Comparison of ENCODE assay signal across 22 mouse cellular contexts in genomic region chr3:75834827-75835226, GRCm38 (mm10).
"Had no signal": no experiment of that assay in that cellular context is flagged by ENCODE, and none has a peak within 500 bp of the region (broad histone marks: within the 10 kb centered on the region; RNA-seq: fewer than 3 reads in every experiment).

No protein-coding gene starts in this region.

- H3K4me1 ChIP-seq: kidney, embryonic 15.5 days; limb, embryonic 10.5 days; limb, embryonic 13.5 days; liver, embryonic 12.5 days; liver, embryonic 15.5 days; midbrain, embryonic 12.5 days; midbrain, embryonic 15.5 days; neural tube, embryonic 12.5 days; neural tube, embryonic 15.5 days had no signal

- H3K9ac ChIP-seq: kidney, embryonic 15.5 days; limb, embryonic 13.5 days; liver, embryonic 12.5 days; liver, embryonic 15.5 days; midbrain, embryonic 12.5 days; midbrain, embryonic 15.5 days; neural tube, embryonic 12.5 days; neural tube, embryonic 15.5 days had no signal

- DNase-seq: kidney, adult 8-10 months; kidney, postnatal 10 days; layer of hippocampus, postnatal 36 days; liver; lung, adult 2 months; retina, postnatal 1 day; right cerebral cortex, postnatal 25 days; spleen, adult 18-20 months; thymus, adult 18-20 months; thymus, postnatal 14 days; thymus, postnatal 4 days had no signal

- H3K36me3 ChIP-seq: kidney, embryonic 15.5 days; limb, embryonic 10.5 days; limb, embryonic 13.5 days; liver, embryonic 12.5 days; liver, embryonic 15.5 days; midbrain, embryonic 12.5 days; midbrain, embryonic 15.5 days; neural tube, embryonic 12.5 days; neural tube, embryonic 15.5 days had no signal

- ATAC-seq: liver, embryonic 12.5 days; midbrain, embryonic 15.5 days had no signal

- H3K4me3 ChIP-seq: kidney, embryonic 15.5 days; left cerebral cortex, adult 2 months; limb, embryonic 10.5 days; limb, embryonic 13.5 days; liver, embryonic 12.5 days; liver, embryonic 15.5 days; midbrain, embryonic 12.5 days; midbrain, embryonic 15.5 days; neural tube, embryonic 12.5 days; neural tube, embryonic 15.5 days had no signal

- H3K9me3 ChIP-seq: kidney, embryonic 15.5 days; limb, embryonic 10.5 days; limb, embryonic 13.5 days; liver, embryonic 12.5 days; liver, embryonic 15.5 days; midbrain, embryonic 12.5 days; midbrain, embryonic 15.5 days; neural tube, embryonic 12.5 days; neural tube, embryonic 15.5 days had no signal

- H3K4me2 ChIP-seq: kidney, embryonic 15.5 days; limb, embryonic 13.5 days; liver, embryonic 12.5 days; liver, embryonic 15.5 days; midbrain, embryonic 12.5 days; midbrain, embryonic 15.5 days; neural tube, embryonic 12.5 days; neural tube, embryonic 15.5 days had no signal

- H3K27me3 ChIP-seq: kidney, embryonic 15.5 days; limb, embryonic 13.5 days; liver, embryonic 12.5 days; liver, embryonic 15.5 days; midbrain, embryonic 12.5 days; midbrain, embryonic 15.5 days; neural tube, embryonic 12.5 days; neural tube, embryonic 15.5 days had no signal

- H3K27ac ChIP-seq: kidney, embryonic 15.5 days; left cerebral cortex, adult 2 months; limb, embryonic 10.5 days; limb, embryonic 13.5 days; liver, embryonic 12.5 days; liver, embryonic 15.5 days; macrophage; midbrain, embryonic 12.5 days; midbrain, embryonic 15.5 days; neural tube, embryonic 12.5 days; neural tube, embryonic 15.5 days had no signal
